Mouse (Mus musculus) G1E (cell line): ENCODE measurements around the gene Yars. TPM values are rescaled to one million over a fixed set of nuclear protein-coding genes. Genes with fewer than 3 reads are reported as not detected.
A peak's percentile ranks its signal among the peaks of the same experiment; 100 is the strongest.

Experiments
- ATAC-seq: 2 replicates; pipeline ENCODE4 v1.8.0; 2016; ENCODE audit warnings: mild to moderate bottlenecking; ENCODE audit not compliant: insufficient number of reproducible peaks, poor library complexity, low FRiP score, severe bottlenecking; ENCODE audit errors: extremely low read depth
- DNase-seq: peaks from one replicate; pipeline ENCODE4 v3.0.0; 2012; ENCODE audit warnings: low spot score
- H3K27me3 ChIP-seq: 2 replicates; pipeline ENCODE4 v1.6.1; 2012; ENCODE audit warnings: mild to moderate bottlenecking, low read length, inconsistent platforms; ENCODE audit not compliant: insufficient read depth
- H3K36me3 ChIP-seq: replicated peaks from 2 replicates; pipeline ENCODE3; 2012; ENCODE audit warnings: mild to moderate bottlenecking, inconsistent platforms
- H3K4me1 ChIP-seq: 2 replicates; pipeline ENCODE4 v1.6.1; 2012; ENCODE audit warnings: low read depth, low read length, inconsistent platforms, mixed read lengths; ENCODE audit not compliant: insufficient read depth
- H3K4me3 ChIP-seq: 2 replicates; pipeline ENCODE4 v1.5.1; 2012; ENCODE audit warnings: low read depth, mild to moderate bottlenecking, inconsistent platforms, low read length, moderate library complexity, mixed read lengths
- H3K9me3 ChIP-seq: replicated peaks from 2 replicates; pipeline ENCODE4 v1.6.1; 2012; ENCODE audit warnings: inconsistent platforms
- CTCF ChIP-seq: IDR thresholded peaks from 2 replicates; pipeline ENCODE4 v1.5.1; 2012; ENCODE audit warnings: low read depth, low read length, inconsistent platforms, mixed read lengths
- GATA1 ChIP-seq: IDR thresholded peaks from 2 replicates; pipeline ENCODE4 v1.6.1; 2012; ENCODE audit warnings: borderline replicate concordance, low read length, inconsistent platforms, mixed read lengths
- GATA2 ChIP-seq: IDR thresholded peaks from 2 replicates; pipeline ENCODE4 v1.6.1; 2012; ENCODE audit warnings: low read depth, low read length, inconsistent platforms, borderline replicate concordance
- POLR2AphosphoS5 ChIP-seq: IDR thresholded peaks from 2 replicates; pipeline ENCODE4 v1.6.1; 2012; ENCODE audit warnings: low read depth, low read length, inconsistent platforms; ENCODE audit not compliant: insufficient replicate concordance
- TAL1 ChIP-seq: conservative IDR thresholded peaks from 2 replicates; pipeline ENCODE4 v1.6.1; 2012; ENCODE audit warnings: low read depth, low read length, inconsistent platforms, mixed read lengths
- polyA plus RNA-seq: library from polyadenylated mRNA; stranded (reverse); fragments of >175 nt; gene quantifications from 2 replicates; pipeline ENCODE4 v1.2.3, GENCODE M21; 2012
- total RNA-seq, 2 experiments: library from RNA; stranded (forward) in 1 of 2; stranded (reverse) in 1 of 2; fragments of 200-1000 nt in 1 of 2; fragments of >200 nt in 1 of 2; fragmentation: Nextera tagmentation in 1 of 2; gene quantifications; 2 replicates each; pipeline ENCODE4 v1.2.3; 2014 to 2017

Yars gene
- total and polyA plus RNA-seq, 3 experiments = 74.8 to 106 (median 79.1) TPM

- Histone ChIP-seq H3K4me1 (peaks cover 91% of the 10 kb centered on the region), H3K36me3 (peaks cover 21% of the 10 kb centered on the region), H3K4me3 (peak overlapping the region; percentile 83), H3K9me3 (peaks cover 6% of the 10 kb centered on the region), H3K27me3 (no peaks in the 10 kb centered on the region; the same call in 1 of the 2 replicates)
- no peak for ATAC-seq
- no peak for DNase-seq
- TF ChIP-seq POLR2AphosphoS5 (no peak), CTCF (no peak)
These were observed 58.1 kb downstream of the Yars start for GRCm38 (mm10) chr4:129247381-129248242.

- peak overlapping the region; percentile 83 for H3K4me3 ChIP-seq
- peaks cover 15% of the 10 kb centered on the region for H3K36me3 ChIP-seq
- DNase-seq (no peak), ATAC-seq (no peak)
- H3K9me3 ChIP-seq = peaks cover 6% of the 10 kb centered on the region
- TF ChIP-seq CTCF (no peak), GATA1 (no peak)
- H3K4me1 ChIP-seq = peaks cover 91% of the 10 kb centered on the region
- no peaks in the 10 kb centered on the region; the same call in 1 of the 2 replicates for H3K27me3 ChIP-seq
These were observed 58.7 kb downstream of the Yars start for GRCm38 (mm10) chr4:129248243-129248767.

DNA sequence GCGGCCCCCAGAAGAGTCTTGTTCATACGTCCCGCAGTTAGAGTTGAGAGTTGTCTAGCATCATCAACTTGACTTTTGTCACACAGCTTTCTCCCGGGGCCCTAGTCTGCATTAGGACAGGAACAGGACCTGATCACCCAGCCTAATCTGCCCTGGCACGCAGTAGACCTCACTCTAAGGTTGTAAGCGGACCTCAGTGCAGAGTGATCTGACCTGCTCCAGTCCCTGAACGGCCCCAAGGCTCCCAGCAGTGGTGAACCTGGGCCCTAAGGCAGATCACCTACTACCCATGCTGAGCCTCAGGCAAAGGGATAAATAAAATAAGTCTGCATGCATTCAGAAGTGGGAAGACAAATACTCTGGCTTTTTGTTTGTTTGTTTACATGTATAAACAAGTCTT, 59.7 kb downstream of the Yars start:
- Histone ChIP-seq H3K4me3 (no peak overlapping the region), H3K4me1 (peaks cover 90% of the 10 kb centered on the region), H3K27me3 (no peaks in the 10 kb centered on the region; the same call in 1 of the 2 replicates), H3K9me3 (peaks cover 6% of the 10 kb centered on the region), H3K36me3 (peaks cover 10% of the 10 kb centered on the region)
- TF ChIP-seq GATA2 (no peak), POLR2AphosphoS5 (no peak)
- ATAC-seq = no peak
- DNase-seq = no peak

DNA sequence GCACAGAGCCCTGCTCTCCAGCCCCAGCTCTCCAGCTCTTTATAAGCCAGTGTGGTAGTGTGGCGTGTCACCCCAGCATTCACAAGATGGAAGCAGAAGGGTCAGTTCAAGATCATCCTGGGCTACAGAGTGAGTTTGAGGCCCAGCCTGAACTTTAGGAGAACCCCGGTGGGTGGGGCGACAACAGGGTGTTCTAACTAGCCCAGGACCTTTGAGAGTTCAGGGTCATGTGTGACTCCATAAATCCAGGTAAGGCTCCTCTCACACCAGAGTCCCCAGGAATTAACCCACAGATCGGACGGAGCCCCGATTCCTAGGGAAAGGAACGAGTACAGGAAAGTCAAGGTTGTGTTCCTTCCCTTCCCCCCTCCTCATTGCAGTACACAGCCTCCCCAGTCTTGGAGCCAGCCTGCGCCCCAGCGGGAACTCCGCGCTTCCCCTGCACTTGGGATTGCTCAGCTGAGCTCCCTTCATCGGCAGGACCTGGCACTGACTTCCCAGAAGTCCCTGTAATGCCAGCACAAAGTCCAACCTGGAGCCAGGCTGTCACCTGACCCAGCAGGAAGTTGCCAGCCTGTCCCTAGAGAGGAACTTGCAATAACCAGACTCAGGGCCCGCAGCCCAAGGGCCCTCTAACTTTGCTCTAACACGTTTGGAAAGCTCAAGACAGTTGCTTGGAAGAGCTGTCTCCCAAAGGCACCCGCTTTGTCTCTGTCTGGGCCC, 61.4 kb downstream of the Yars start:
- Histone ChIP-seq H3K9me3 (peaks cover 6% of the 10 kb centered on the region), H3K27me3 (no peaks in the 10 kb centered on the region; the same call in 1 of the 2 replicates), H3K36me3 (peaks cover 7% of the 10 kb centered on the region), H3K4me3 (peak overlapping the region; percentile 40; the same call in 1 of the 2 replicates), H3K4me1 (peaks cover 88% of the 10 kb centered on the region)
- DNase-seq = no peak
- no peak for ATAC-seq
- TF ChIP-seq TAL1 (no peak), POLR2AphosphoS5 (no peak), CTCF (no peak), GATA1 (no peak), GATA2 (no peak)

DNA sequence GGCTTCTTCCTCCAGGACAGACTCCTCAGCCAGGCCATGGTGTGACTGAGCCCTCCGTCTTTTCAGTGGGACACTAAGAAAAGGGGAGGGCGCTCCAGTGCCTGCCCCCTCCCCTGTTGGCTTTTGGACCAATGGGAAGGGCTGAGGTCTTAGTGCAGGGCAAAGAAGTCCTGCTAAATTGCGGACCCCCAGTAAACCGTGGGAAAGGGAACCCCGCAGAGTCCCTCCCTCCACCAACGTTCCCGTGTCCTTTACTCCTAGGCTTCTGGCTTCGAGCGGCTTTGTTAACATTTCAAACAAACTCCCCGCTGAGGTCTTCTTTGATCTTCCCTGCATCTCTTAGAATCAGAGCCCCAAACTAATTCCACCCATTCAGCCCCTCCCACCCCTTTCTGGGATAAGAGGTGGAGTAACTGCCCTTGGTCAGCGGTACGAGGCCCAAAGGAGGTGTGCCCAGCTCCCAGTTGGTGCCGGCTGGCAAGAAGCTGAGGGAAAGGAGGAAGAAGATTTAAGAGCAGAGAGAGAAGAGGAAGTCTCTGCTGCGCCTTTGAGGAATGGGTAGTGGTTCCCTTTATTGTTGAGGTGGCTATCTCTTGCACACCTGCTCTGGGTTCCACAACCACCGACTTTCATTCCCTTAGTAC, 62.0 kb downstream of the Yars start:
- Histone ChIP-seq H3K4me1 (peaks cover 88% of the 10 kb centered on the region), H3K9me3 (peaks cover 2% of the 10 kb centered on the region), H3K27me3 (no peaks in the 10 kb centered on the region), H3K36me3 (peaks cover 2% of the 10 kb centered on the region), H3K4me3 (peak overlapping the region; percentile 33; the same call in 1 of the 2 replicates)
- TF ChIP-seq GATA1 (no peak), POLR2AphosphoS5 (no peak), CTCF (no peak), GATA2 (no peak), TAL1 (no peak)
- no peak for DNase-seq
- no peak for ATAC-seq

DNA sequence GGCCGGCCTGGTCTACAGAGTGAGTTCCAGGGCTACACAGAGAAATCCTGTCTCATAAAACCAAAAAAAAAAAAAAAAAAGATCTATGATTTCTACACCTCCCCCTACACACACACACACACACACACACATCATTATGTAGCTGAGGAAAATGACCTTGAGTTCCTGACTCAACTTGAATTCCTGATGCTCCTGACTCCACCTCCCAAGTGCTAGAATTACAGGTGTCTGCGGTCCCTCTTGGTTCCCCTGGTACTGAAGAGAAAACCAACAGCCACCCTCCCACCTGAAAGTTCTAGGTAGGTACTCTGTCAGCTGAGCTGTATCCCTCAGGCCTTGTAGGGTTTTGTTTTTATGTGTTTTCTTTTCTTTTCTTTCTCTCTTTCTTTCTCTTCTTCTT, 62.9 kb downstream of the Yars start:
- Histone ChIP-seq H3K9me3 (no peaks in the 10 kb centered on the region), H3K4me3 (no peak overlapping the region), H3K27me3 (no peaks in the 10 kb centered on the region), H3K4me1 (peaks cover 88% of the 10 kb centered on the region), H3K36me3 (no peaks in the 10 kb centered on the region)
- TF ChIP-seq GATA2 = no peak
- TF ChIP-seq GATA1 = no peak
- TF ChIP-seq CTCF = no peak
- no peak for TF ChIP-seq TAL1
- no peak for TF ChIP-seq POLR2AphosphoS5
- no peak for DNase-seq
- no peak for ATAC-seq
